Mouse (Mus musculus) limb, embryonic 14.5 days (tissue): ENCODE measurements at regions not wholly inside any gene's neighbourhood (a gene's known extent, or its start where the extent isn't known, plus 50 kb on each side); places are given as distances from the start of the nearest gene placed in this dataset.

Experiments used
- ATAC-seq: fragments of 200-750 bp; cut with Nextera tagmentation; 2 replicates; pipeline ENCODE4 v1.8.0; 2017; ENCODE audit warnings: low read depth, moderate number of reproducible peaks, moderate TSS enrichment; ENCODE audit not compliant: low FRiP score
- DNase-seq: peaks from one replicate; pipeline ENCODE4 v3.0.0-alpha.2; 2015; ENCODE audit warnings: low spot score
- H3K27ac ChIP-seq: fragments of 300-500 bp; sonication (generic); replicated peaks from 2 replicates; pipeline ENCODE4 v1.5.1; 2014; ENCODE audit warnings: low read depth, mild to moderate bottlenecking, low read length, moderate library complexity, mixed read lengths
- H3K27me3 ChIP-seq: fragments of 300-500 bp; sonication (generic); 2 replicates; pipeline ENCODE4 v1.6.1; 2014; ENCODE audit warnings: low read length, mixed read lengths; ENCODE audit not compliant: control insufficient read depth, insufficient read depth
- H3K36me3 ChIP-seq: fragments of 300-500 bp; sonication (generic); 2 replicates; pipeline ENCODE4 v1.6.1; 2014; ENCODE audit warnings: mild to moderate bottlenecking, low read length, moderate library complexity, mixed read lengths; ENCODE audit not compliant: control insufficient read depth, insufficient read depth
- H3K4me1 ChIP-seq: fragments of 300-500 bp; sonication (generic); 2 replicates; pipeline ENCODE4 v1.6.1; 2014; ENCODE audit warnings: antibody characterized with exemption, low read length, mixed read lengths; ENCODE audit not compliant: control insufficient read depth, insufficient read depth
- H3K4me2 ChIP-seq: fragments of 300-500 bp; sonication (generic); replicated peaks from 2 replicates; pipeline ENCODE4 v1.6.1; 2014; ENCODE audit warnings: low read depth, mild to moderate bottlenecking, low read length, moderate library complexity; ENCODE audit not compliant: severe bottlenecking
- H3K4me3 ChIP-seq: fragments of 300-500 bp; sonication (generic); replicated peaks from 2 replicates; pipeline ENCODE4 v1.5.1; 2014; ENCODE audit warnings: low read length
- H3K9ac ChIP-seq: fragments of 300-500 bp; sonication (generic); 2 replicates; pipeline ENCODE4 v1.6.1; 2014; ENCODE audit warnings: mild to moderate bottlenecking, low read depth, low read length, moderate library complexity; ENCODE audit not compliant: severe bottlenecking
- H3K9me3 ChIP-seq: fragments of 300-500 bp; sonication (generic); 2 replicates; pipeline ENCODE4 v1.6.1; 2016; ENCODE audit warnings: low read length; ENCODE audit not compliant: control insufficient read depth
- POLR2A ChIP-seq: fragments of 200-500 bp; IDR thresholded peaks from 2 replicates; pipeline ENCODE4 v1.8.0; 2012; ENCODE audit warnings: inconsistent platforms, mild to moderate bottlenecking, moderate library complexity, borderline replicate concordance; ENCODE audit not compliant: insufficient read depth, insufficient read length; ENCODE audit errors: extremely low read depth
- WGBS: fragments of 180-500 bp; shearing (Covaris S2); extraction: QIAGEN DNeasy Blood & Tissue Kit; methylation state at CpG from one replicate; pipeline ENCODE4 v1.1.7; 2014; 5-methylcytosine and 5-hydroxymethylcytosine counted together

GRCm38 (mm10) chr12:25300804-25301390 is 204.0 kb upstream of the Id2 start:
- no peak overlapping the region for H3K27ac ChIP-seq
- H3K4me2 ChIP-seq = no peak overlapping the region
- ATAC-seq (no peak), DNase-seq (no peak)
- H3K9ac ChIP-seq = no peak overlapping the region
- H3K27me3 ChIP-seq = no peaks in the 10 kb centered on the region
- no peak for TF ChIP-seq POLR2A
- H3K4me1 ChIP-seq = no peaks in the 10 kb centered on the region
- H3K9me3 ChIP-seq = no peaks in the 10 kb centered on the region
- 72% methylated on average over 9 of the region's 9 CpGs for WGBS
- H3K4me3 ChIP-seq = no peak overlapping the region
- H3K36me3 ChIP-seq = no peaks in the 10 kb centered on the region

GRCm38 (mm10) chr12:25299603-25300471 is 202.9 kb upstream of the Id2 start:
- 73% methylated on average over 11 of the region's 11 CpGs for WGBS
- no peak for DNase-seq
- Histone ChIP-seq H3K27ac (no peak overlapping the region), H3K4me2 (no peak overlapping the region), H3K4me3 (no peak overlapping the region), H3K9me3 (no peaks in the 10 kb centered on the region), H3K27me3 (no peaks in the 10 kb centered on the region), H3K9ac (no peak overlapping the region), H3K4me1 (no peaks in the 10 kb centered on the region), H3K36me3 (no peaks in the 10 kb centered on the region)
- no peak for TF ChIP-seq POLR2A
- no peak for ATAC-seq

- Histone ChIP-seq H3K4me3 (no peak overlapping the region), H3K9me3 (no peaks in the 10 kb centered on the region), H3K9ac (no peak overlapping the region), H3K36me3 (no peaks in the 10 kb centered on the region), H3K4me2 (no peak overlapping the region), H3K4me1 (no peaks in the 10 kb centered on the region), H3K27me3 (no peaks in the 10 kb centered on the region), H3K27ac (no peak overlapping the region)
- no peak for TF ChIP-seq POLR2A
- 89% methylated on average over 3 of the region's 3 CpGs for WGBS
- ATAC-seq (no peak), DNase-seq (no peak)
Observed at GRCm38 (mm10) chr12:25298766-25299165, 201.8 kb upstream of the Id2 start.

- Histone ChIP-seq H3K4me2 (no peak overlapping the region), H3K27ac (no peak overlapping the region), H3K9me3 (no peaks in the 10 kb centered on the region), H3K9ac (no peak overlapping the region), H3K4me3 (no peak overlapping the region), H3K27me3 (no peaks in the 10 kb centered on the region), H3K36me3 (no peaks in the 10 kb centered on the region), H3K4me1 (no peaks in the 10 kb centered on the region)
- no peak for TF ChIP-seq POLR2A
- DNase-seq = no peak
- no peak for ATAC-seq
Observed at GRCm38 (mm10) chr12:25297960-25298359, 201.0 kb upstream of the Id2 start.

- DNase-seq (no peak), ATAC-seq (no peak)
- Histone ChIP-seq H3K4me2 (no peak overlapping the region), H3K36me3 (no peaks in the 10 kb centered on the region), H3K9ac (no peak overlapping the region), H3K27me3 (no peaks in the 10 kb centered on the region), H3K4me1 (no peaks in the 10 kb centered on the region), H3K9me3 (no peaks in the 10 kb centered on the region), H3K4me3 (no peak overlapping the region), H3K27ac (no peak overlapping the region)
- TF ChIP-seq POLR2A = no peak
- 81% methylated on average over 3 of the region's 3 CpGs for WGBS
Observed at GRCm38 (mm10) chr12:25296648-25297047, 199.7 kb upstream of the Id2 start.
